Mouse (Mus musculus) CH12.LX (cell line): ENCODE measurements around the gene Pkp4.

ENCODE experiments used
- BHLHE40 ChIP-seq: IDR thresholded peaks from 2 replicates; pipeline ENCODE4 v1.6.1; 2011; ENCODE audit warnings: mild to moderate bottlenecking, low read depth, low read length, improper control_type of control experiment
- CHD2 ChIP-seq: IDR thresholded peaks from 2 replicates; pipeline ENCODE4 v1.6.1; 2011; ENCODE audit warnings: low read length, improper control_type of control experiment
- CTCF ChIP-seq, 2 experiments: IDR thresholded peaks in 1 of 2; conservative IDR thresholded peaks in 1 of 2; 2 replicates each; pipeline ENCODE4 v1.5.1; 2011 to 2012; ENCODE audit warnings: low read depth in 2 of 2, low read length in 2 of 2, improper control_type of control experiment in 1 of 2, inconsistent platforms in 1 of 2, mild to moderate bottlenecking in 1 of 2, moderate library complexity in 1 of 2
- HCFC1 ChIP-seq: IDR thresholded peaks from 2 replicates; pipeline ENCODE4 v1.6.1; 2012; ENCODE audit warnings: low read depth, mild to moderate bottlenecking, inconsistent platforms, low read length, improper control_type of control experiment
- MAFK ChIP-seq: IDR thresholded peaks from 2 replicates; pipeline ENCODE4 v1.6.1; 2011; ENCODE audit warnings: low read length, improper control_type of control experiment; ENCODE audit not compliant: insufficient replicate concordance
- MAX ChIP-seq: IDR thresholded peaks from 2 replicates; pipeline ENCODE4 v1.6.1; 2011; ENCODE audit warnings: low read length, improper control_type of control experiment
- MEF2A ChIP-seq: IDR thresholded peaks from 2 replicates; pipeline ENCODE4 v1.6.1; 2014; ENCODE audit warnings: low read depth, mild to moderate bottlenecking, inconsistent platforms, low read length, improper control_type of control experiment, borderline replicate concordance
- MXI1 ChIP-seq: IDR thresholded peaks from 2 replicates; pipeline ENCODE4 v1.6.1; 2011; ENCODE audit warnings: mild to moderate bottlenecking, low read depth, low read length, improper control_type of control experiment
- PAX5 ChIP-seq: IDR thresholded peaks from 2 replicates; pipeline ENCODE4 v1.6.1; 2012; ENCODE audit warnings: low read length, inconsistent platforms, mixed read lengths
- POLR2A ChIP-seq: IDR thresholded peaks from 2 replicates; pipeline ENCODE4 v1.6.1; 2011; ENCODE audit warnings: low read depth, mild to moderate bottlenecking, improper control_type of control experiment, low read length
- SMC3 ChIP-seq: IDR thresholded peaks from 2 replicates; pipeline ENCODE4 v1.6.1; 2011; ENCODE audit warnings: low read depth, low read length, improper control_type of control experiment
- TCF12 ChIP-seq: IDR thresholded peaks from 2 replicates; pipeline ENCODE4 v1.6.1; 2014; ENCODE audit warnings: low read depth, mild to moderate bottlenecking, inconsistent platforms, low read length, improper control_type of control experiment
- ZMIZ1 ChIP-seq: IDR thresholded peaks from 2 replicates; pipeline ENCODE4 v1.6.1; 2012; ENCODE audit warnings: low read depth, mild to moderate bottlenecking, inconsistent platforms, low read length, improper control_type of control experiment
- ZNF384 ChIP-seq: IDR thresholded peaks from 2 replicates; pipeline ENCODE4 v1.6.1; 2012; ENCODE audit warnings: low read depth, low read length, improper control_type of control experiment, inconsistent platforms

GRCm38 (mm10) chr2:59396555-59396954 is 235.9 kb downstream of the Pkp4 start:
- TF ChIP-seq MAX (no peak), MAFK (no peak), TCF12 (no peak), POLR2A (no peak), ZNF384 (no peak), CHD2 (no peak), CTCF (conservative IDR thresholded peaks at IDR 0.05 in 1 of 2, IDR thresholded peaks at IDR 0.05 in 1 of 2; ENCODE audit: low read depth in 2 of 2, low read length in 2 of 2) (no peak), MEF2A (no peak), ZMIZ1 (no peak), HCFC1 (no peak), BHLHE40 (no peak), MXI1 (no peak), SMC3 (no peak), PAX5 (no peak)
